In the genomic region with DNA sequence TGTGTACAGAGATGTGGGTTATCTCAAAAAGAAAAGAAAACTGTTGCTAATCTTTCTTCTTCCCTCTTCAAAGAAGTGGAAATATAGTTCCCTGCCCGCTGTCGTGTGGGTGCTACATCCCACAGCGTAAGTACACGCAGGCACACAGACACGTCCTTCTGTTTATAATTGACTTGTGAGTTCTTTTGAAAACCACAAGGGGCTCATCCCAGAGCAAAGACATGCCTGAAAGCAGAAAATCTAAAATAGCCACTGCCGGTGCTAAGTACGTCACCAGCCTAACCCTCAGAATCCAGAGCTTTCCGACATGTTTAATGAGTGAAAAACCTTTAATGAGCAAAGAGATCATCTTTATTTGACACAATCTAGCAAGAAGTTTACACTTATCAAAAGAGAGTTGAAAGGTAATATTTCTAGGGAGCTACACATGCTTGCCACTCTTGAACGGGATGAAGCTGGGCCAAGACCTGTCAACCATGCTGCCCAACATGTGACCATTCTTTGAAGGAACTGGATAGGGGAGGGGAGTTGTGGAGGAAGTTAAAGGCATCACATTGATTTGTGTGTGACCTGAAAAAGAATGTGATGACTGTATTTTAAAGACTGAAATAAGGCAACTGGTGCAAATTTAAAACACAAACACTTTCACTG, we compare ENCODE assay signal across 27 mouse cellular contexts. TPM values are rescaled to one million over a fixed set of nuclear protein-coding genes. Genes with fewer than 3 reads are reported as not detected.
DNase-seq lines count a peak whose midpoint lies in the region; ATAC-seq and TF ChIP-seq lines count a peak whose summit lies in the region.
"Had no signal": no experiment of that assay in that cellular context is flagged by ENCODE, and none has a peak within 500 bp of the region (broad histone marks: within the 10 kb centered on the region; RNA-seq: fewer than 3 reads in every experiment).

No protein-coding gene starts in this region.

- intact Hi-C loops in left cerebral cortex, adult 2 months (cut with DNase I): no loop called here
- intact Hi-C loops in left cerebral cortex, postnatal 10 days (cut with DNase I): no loop called here

- DNase-seq in frontal cortex, postnatal 14 days (ENCODE audit: low spot score in 2 of 2): no peak
- no peak for DNase-seq in left cerebral cortex, adult 2 months (ENCODE audit: extremely low spot score in 1 of 2, low spot score in 2 of 2)
- no peak for DNase-seq in left cerebral cortex, postnatal 10 days (ENCODE audit: extremely low spot score in 1 of 2, low spot score in 2 of 2)
- DNase-seq in kidney, adult 2 months: no peak
- DNase-seq: cerebellum, adult 11-12 months; cerebellum, adult 9-10 months; cerebellum, postnatal 25 days; forebrain, postnatal 0 days; gastrocnemius, postnatal 36 days had no signal

- H3K9ac ChIP-seq in hindbrain, embryonic 16.5 days (ENCODE audit: low read depth, low read length): no peak overlapping the region
- H3K9ac ChIP-seq: embryonic facial prominence, embryonic 13.5 days; forebrain, embryonic 12.5 days; forebrain, postnatal 0 days; heart, embryonic 13.5 days; hindbrain, embryonic 15.5 days had no signal

- TF ChIP-seq CTCF in left cerebral cortex, adult 2 months (IDR thresholded peaks at IDR 0.05): no peak; the same call in 1 of the 2 replicates
- no peak for TF ChIP-seq CTCF in bone marrow macrophage, adult 2 months (IDR thresholded peaks at IDR 0.05; ENCODE audit: low read depth, low read length)
- TF ChIP-seq CTCF in kidney, adult 2 months (conservative IDR thresholded peaks at IDR 0.05; ENCODE audit: insufficient read depth, insufficient read length, low read depth, low read length): no peak

- no peak overlapping the region for H3K4me3 ChIP-seq in left cerebral cortex, adult 2 months
- H3K4me3 ChIP-seq in bone marrow macrophage, adult 2 months (ENCODE audit: insufficient read depth, low read length): no peak overlapping the region
- H3K4me3 ChIP-seq in hindbrain, embryonic 16.5 days (ENCODE audit: low read length): no peak overlapping the region
- H3K4me3 ChIP-seq in kidney, adult 2 months (ENCODE audit: insufficient read depth, low read depth, low read length): no peak overlapping the region
- H3K4me3 ChIP-seq: embryonic facial prominence, embryonic 13.5 days; forebrain, embryonic 12.5 days; heart, embryonic 13.5 days; hindbrain, embryonic 15.5 days had no signal

- no peak overlapping the region for H3K4me2 ChIP-seq in hindbrain, embryonic 16.5 days (ENCODE audit: low read length)
- H3K4me2 ChIP-seq: embryonic facial prominence, embryonic 13.5 days; forebrain, embryonic 12.5 days; heart, embryonic 13.5 days; hindbrain, embryonic 15.5 days had no signal

- ATAC-seq in frontal cortex, adult (ENCODE audit: low TSS enrichment): peak; percentile 42
- no peak for ATAC-seq in hindbrain, embryonic 16.5 days
- ATAC-seq: activated CD4-positive, CD25-positive, alpha-beta regulatory T cell, adult 4 months; forebrain, postnatal 0 days; inflammation-experienced regulatory T-cells, adult 6 months; intestine, postnatal 0 days had no signal

- H3K9me3 ChIP-seq in hindbrain, embryonic 16.5 days (ENCODE audit: control insufficient read depth, low read length): no peaks in the 10 kb centered on the region
- H3K9me3 ChIP-seq: embryonic facial prominence, embryonic 13.5 days; forebrain, embryonic 12.5 days; heart, embryonic 13.5 days; hindbrain, embryonic 15.5 days had no signal

- H3K27ac ChIP-seq in left cerebral cortex, adult 2 months: 0 out of 2 replicates have a peak overlapping the region, but pooled peaks have one; percentile 15
- H3K27ac ChIP-seq in bone marrow macrophage, adult 2 months (ENCODE audit: insufficient read depth, low read depth, low read length): peak overlapping the region; percentile 53
- H3K27ac ChIP-seq in hindbrain, embryonic 16.5 days (ENCODE audit: low read depth, low read length): no peak overlapping the region
- H3K27ac ChIP-seq in kidney, adult 2 months (ENCODE audit: insufficient read depth, low read depth, low read length): no peak overlapping the region
- H3K27ac ChIP-seq: embryonic facial prominence, embryonic 13.5 days; forebrain, embryonic 12.5 days; hindbrain, embryonic 15.5 days had no signal

- no peak for TF ChIP-seq POLR2A in bone marrow macrophage, adult 2 months (IDR thresholded peaks at IDR 0.05; ENCODE audit: borderline replicate concordance, low read depth, low read length)
- no peak for TF ChIP-seq POLR2A in kidney, adult 2 months (IDR thresholded peaks at IDR 0.05; ENCODE audit: low read depth, low read length)

- no peaks in the 10 kb centered on the region for H3K36me3 ChIP-seq in hindbrain, embryonic 16.5 days (ENCODE audit: control insufficient read depth, insufficient read depth, low read length)
- H3K36me3 ChIP-seq in kidney, adult 2 months (ENCODE audit: control insufficient read depth, insufficient read depth, low read length): no peaks in the 10 kb centered on the region
- H3K36me3 ChIP-seq: forebrain, embryonic 12.5 days had no signal

- peaks cover 26% of the 10 kb centered on the region for H3K4me1 ChIP-seq in bone marrow macrophage, adult 2 months (ENCODE audit: control insufficient read depth, insufficient read depth, low read length)
- peaks cover 10% of the 10 kb centered on the region for H3K4me1 ChIP-seq in hindbrain, embryonic 16.5 days (ENCODE audit: control insufficient read depth, insufficient read depth, low read depth, low read length)
- no peaks in the 10 kb centered on the region; the same call in 1 of the 2 replicates for H3K4me1 ChIP-seq in kidney, adult 2 months (ENCODE audit: control insufficient read depth, insufficient read depth, low read length)

- H3K27me3 ChIP-seq in hindbrain, embryonic 16.5 days (replicated peaks; ENCODE audit: control insufficient read depth, insufficient read depth, low read length): no peaks in the 10 kb centered on the region
- H3K27me3 ChIP-seq in kidney, adult 2 months (replicated peaks; ENCODE audit: control insufficient read depth, insufficient read depth, low read length): no peaks in the 10 kb centered on the region
- H3K27me3 ChIP-seq: embryonic facial prominence, embryonic 13.5 days; forebrain, embryonic 12.5 days; heart, embryonic 13.5 days; hindbrain, embryonic 15.5 days had no signal

- 77% methylated on average over 9 of the region's 9 CpGs for WGBS in hindbrain, embryonic 16.5 days
- WGBS in kidney, adult 2 months: 69% methylated on average over 9 of the region's 9 CpGs

RNA-seq across cellular contexts. Expression of gene Gm17409, which starts 11.7 kb away (rescaled TPM):
- total RNA-seq in left cerebral cortex, adult 2 months (2021): not detected
- total RNA-seq in left cerebral cortex, postnatal 10 days (2021): not detected
- polyA plus RNA-seq in bone marrow macrophage, adult 2 months (2012; ENCODE audit: insufficient read depth, insufficient read length, missing spikeins): not detected in 2 replicates
- 0.16 TPM in 1 of 2 replicates, not detected in the other for polyA plus RNA-seq in hindbrain, embryonic 16.5 days (2015; fragmentation: Nextera tagmentation; extraction: Ambion mirVana)
- polyA plus RNA-seq in kidney, adult 2 months (2012; rRNA removed): not detected in 2 replicates
- total RNA-seq: adrenal gland, postnatal 10 days; adrenal gland, postnatal 4 days; forebrain, postnatal 0 days; gastrocnemius, adult 8-10 months; gastrocnemius, postnatal 36 days; heart, adult 18-20 months; heart, postnatal 36 days; MEL had no signal
- polyA plus RNA-seq: activated CD4-positive, CD25-positive, alpha-beta regulatory T cell, adult 4 months; embryonic facial prominence, embryonic 13.5 days; forebrain, postnatal 0 days; heart, postnatal 0 days; hindbrain, embryonic 11.5 days; hindbrain, embryonic 15.5 days; inflammation-experienced regulatory T-cells, adult 6 months; intestine, postnatal 0 days had no signal

Comparison
In these comparisons a context has a peak if more than half of its experiments do, and no peak if none do; other contexts are left out.
1. H3K27ac ChIP-seq: peak in left cerebral cortex, adult 2 months (single experiment) and bone marrow macrophage, adult 2 months (single experiment); none in hindbrain, embryonic 16.5 days (single experiment) and kidney, adult 2 months (single experiment).